Mouse (Mus musculus): Measurements from ENCODE around the gene Elovl7.

Elovl7 gene

DNA sequence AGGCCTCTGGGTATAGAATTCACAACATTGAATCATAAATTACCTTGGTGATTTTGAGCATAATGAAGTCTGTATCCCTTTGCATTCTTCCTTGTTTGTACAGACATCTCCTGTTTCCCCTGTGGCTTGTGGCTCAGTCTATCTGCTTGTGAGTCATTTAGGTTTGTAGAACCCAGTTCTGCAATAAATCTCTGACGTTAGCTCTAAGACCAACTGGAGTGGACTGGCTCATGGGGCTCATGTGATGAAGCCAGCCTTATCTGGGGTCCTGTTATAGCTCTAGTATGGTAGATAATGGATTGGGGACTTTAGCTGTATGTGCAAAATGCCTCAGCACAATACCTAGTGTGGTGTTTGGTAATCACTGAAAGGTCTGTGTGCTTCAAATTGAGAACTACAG, 89.6 kb downstream of the Elovl7 start:
- no peak for DNase-seq

DNA sequence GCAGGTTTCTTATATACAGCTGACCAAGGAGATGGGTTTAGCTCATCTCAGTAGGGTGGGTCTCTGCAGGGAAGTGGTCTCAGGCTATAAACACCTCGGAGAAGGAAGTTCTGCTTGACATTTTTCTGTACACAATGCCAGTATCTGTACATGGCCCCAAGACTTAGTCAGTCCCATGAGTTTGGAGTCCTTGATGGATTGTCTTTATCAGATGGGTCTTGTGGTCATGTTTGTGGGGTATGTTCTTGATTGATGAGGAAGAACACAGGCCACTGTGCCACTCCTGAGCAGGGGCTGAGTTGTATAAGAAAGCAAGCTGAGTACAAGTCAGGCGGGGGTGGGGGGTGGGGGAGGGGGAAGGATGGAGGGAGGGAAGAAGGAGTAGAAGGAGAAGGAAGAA, 90.5 kb downstream of the Elovl7 start:
- DNase-seq, result no peak

- DNase-seq, result peak; percentile 95 to 97
Measured at GRCm38 (mm10) chr13:108315702-108316486, 101.7 kb downstream of the Elovl7 start, which contains the start of gene Depdc1b. Gene Depdc1b, plus strand, starts transcription at chr13:108316332.

- DNase-seq, result peak in 1 of 2 experiments; percentile 9
Measured at GRCm38 (mm10) chr13:108316487-108316903, 102.3 kb downstream of the Elovl7 start.

- DNase-seq, result no peak
Measured at GRCm38 (mm10) chr13:108317414-108317813, 103.2 kb downstream of the Elovl7 start.

DNA sequence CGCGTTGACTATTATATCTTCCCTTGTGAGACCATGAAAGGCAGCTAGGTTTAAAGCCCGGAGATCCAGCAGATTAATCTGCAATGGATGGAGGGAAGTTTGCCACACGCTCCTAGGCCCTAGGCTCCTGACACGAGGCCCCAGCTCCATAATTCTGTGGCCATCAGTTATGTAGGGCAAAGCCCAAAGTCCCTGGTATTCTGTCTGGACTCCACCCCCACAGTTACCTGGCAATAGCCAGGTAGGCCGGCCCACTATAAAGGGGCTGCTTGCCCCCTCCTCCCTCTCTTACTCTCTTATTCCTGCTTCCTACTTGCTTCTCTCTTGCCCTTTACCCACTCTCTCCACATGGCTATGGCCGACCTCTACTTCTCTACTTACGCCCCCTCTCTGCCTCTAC, 104.8 kb downstream of the Elovl7 start:
- no peak for DNase-seq

DNA sequence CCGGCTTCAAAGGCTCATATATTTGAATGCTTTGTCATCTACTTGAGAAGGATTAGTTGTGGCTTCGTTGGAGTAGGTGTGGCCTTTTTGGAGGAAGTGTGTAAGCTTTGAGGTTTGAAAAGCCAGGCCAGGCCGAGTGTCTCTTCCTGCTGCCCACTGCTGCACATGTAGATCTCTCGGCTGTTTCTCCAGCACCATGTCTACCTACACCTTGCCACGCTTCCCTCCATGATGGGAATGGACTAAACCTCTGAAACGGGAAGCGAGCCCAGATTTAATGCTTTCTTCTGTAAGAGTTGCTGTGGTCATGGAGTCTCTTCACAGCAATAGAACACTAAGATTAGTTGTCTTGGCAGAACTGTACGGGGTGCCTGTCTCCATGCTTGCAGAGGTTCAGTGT, 106.0 kb downstream of the Elovl7 start:
- DNase-seq, result no peak

- no peak for DNase-seq
Measured at GRCm38 (mm10) chr13:108322466-108322865, 108.3 kb downstream of the Elovl7 start.

- no peak for DNase-seq
Measured at GRCm38 (mm10) chr13:108323317-108323716, 109.1 kb downstream of the Elovl7 start.

DNA sequence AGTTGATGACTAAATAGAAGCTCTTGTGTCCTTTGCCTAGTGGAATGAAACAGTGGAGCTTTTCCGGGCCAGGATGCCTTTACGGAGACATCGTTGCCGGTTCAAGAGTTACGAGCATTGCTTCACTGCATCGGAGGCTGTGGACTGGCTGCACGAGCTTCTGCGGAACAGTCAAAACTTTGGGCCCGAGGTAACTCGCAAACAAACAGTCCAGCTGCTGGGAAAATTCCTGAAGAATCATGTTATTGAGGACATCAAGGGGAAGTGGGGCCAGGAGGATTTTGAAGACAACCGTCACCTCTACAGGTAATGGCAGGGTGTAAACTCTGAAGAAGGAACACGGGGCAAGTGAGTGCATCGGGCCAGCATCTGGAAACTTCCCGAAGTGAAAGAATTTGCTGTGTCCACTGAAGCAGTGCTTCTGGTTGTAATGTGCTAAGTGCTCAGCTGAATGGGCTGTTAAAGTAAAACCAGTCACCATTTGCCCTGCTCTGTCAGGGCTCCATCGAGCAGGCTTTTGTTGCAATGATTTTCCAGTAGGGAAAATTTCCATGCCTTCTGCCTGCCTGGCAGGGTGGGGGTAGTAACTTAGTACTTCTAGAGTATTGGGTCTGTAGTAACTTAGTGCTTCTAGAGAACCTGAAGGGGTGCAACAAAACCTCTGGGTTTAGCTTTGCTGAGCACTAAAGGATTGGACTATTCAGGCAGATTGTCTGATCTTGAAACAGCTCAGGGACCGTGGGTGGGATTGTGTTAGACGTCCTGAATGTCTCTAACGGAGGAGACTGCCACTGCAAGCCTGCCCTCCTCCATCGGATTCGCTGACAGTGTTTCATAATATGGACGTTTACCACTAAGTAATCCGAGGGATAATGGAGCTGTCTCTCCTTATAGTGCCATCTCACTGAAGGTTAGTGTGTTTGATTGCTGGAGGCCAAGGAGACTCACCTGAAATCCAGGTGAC, 109.9 kb downstream of the Elovl7 start:
- DNase-seq, result no peak

DNA sequence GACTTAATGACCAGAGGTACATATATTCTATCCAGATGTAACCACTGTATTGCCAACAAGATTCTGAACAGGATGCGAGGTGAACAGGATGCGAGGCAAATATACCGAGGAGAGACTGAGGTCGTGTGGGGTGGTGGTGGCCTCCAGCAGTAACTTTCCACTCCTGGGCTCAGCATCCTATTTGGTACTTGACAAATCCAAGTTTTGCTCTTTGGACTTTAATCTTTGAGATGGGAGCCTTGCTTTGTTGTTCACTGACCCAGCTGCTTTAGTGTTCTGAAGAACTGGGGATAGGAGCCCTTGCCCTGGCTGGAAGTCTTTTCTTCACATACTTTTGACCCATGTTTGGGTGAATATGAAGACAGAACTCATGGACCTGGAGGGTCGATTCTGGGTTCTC, 111.7 kb downstream of the Elovl7 start:
- no peak for DNase-seq

GRCm38 (mm10) chr13:108326351-108326750, 112.1 kb downstream of the Elovl7 start:
- no peak for DNase-seq

- DNase-seq, result no peak
Measured at GRCm38 (mm10) chr13:108327047-108327446, 112.8 kb downstream of the Elovl7 start.

GRCm38 (mm10) chr13:108328406-108329180, 114.4 kb downstream of the Elovl7 start:
- DNase-seq, result no peak

DNA sequence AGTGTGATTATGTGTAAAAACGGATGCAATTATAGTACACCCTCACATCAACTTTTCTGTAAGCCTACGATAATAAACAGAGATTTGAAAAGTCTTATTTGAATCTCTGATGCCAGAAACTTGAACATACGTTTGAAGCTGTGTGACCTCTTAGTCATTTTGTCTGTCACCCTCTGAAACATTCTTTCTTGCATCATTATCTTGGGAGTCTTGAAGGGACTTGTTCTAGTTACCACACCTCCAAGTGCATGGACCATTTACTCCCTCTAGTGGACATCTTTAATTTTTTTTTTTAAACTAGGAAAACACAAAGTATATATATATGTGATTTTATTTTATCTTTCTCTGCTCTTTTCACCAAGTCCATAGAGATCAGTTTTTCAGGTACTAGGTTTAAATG, 115.5 kb downstream of the Elovl7 start:
- DNase-seq, result no peak

All from lung, postnatal 4 days (tissue).